Mouse (Mus musculus) CH12.LX (cell line): ENCODE data around the gene Macrod1. TPM values are rescaled to one million over a fixed set of nuclear protein-coding genes. Genes with fewer than 3 reads are reported as not detected.
A peak's percentile ranks its signal among the peaks of the same experiment; 100 is the strongest.

Experiments
- DNase-seq: peaks from one replicate; pipeline ENCODE4 v3.0.0-alpha.2; 2013; ENCODE audit errors: extremely low read depth
- H3K27ac ChIP-seq: 2 replicates; pipeline ENCODE4 v1.5.1; 2012; ENCODE audit warnings: low read depth, mild to moderate bottlenecking, control low read depth, moderate library complexity; ENCODE audit not compliant: insufficient read depth
- H3K27me3 ChIP-seq: replicated peaks from 2 replicates; pipeline ENCODE3; 2012; ENCODE audit warnings: inconsistent platforms
- H3K36me3 ChIP-seq, 2 experiments: replicated peaks in 1 of 2; 2 replicates each; pipeline versions ENCODE3 to v1.6.1; 2012; ENCODE audit warnings: inconsistent platforms in 1 of 2, low read length in 1 of 2, mild to moderate bottlenecking in 1 of 2, mixed read lengths in 1 of 2, moderate library complexity in 1 of 2; ENCODE audit not compliant: control insufficient read depth in 1 of 2, insufficient read depth in 1 of 2
- H3K4me1 ChIP-seq, 2 experiments: 2 replicates each; pipeline ENCODE4 v1.6.1; 2012; ENCODE audit warnings: inconsistent platforms in 1 of 2, moderate library complexity in 1 of 2; ENCODE audit not compliant: insufficient read depth in 2 of 2, control insufficient read depth in 1 of 2
- H3K4me2 ChIP-seq: 2 replicates; pipeline ENCODE4 v1.6.1; 2012; ENCODE audit warnings: low read depth, mild to moderate bottlenecking, control low read depth; ENCODE audit not compliant: poor library complexity, insufficient read depth, severe bottlenecking
- H3K4me3 ChIP-seq, 3 experiments: fragments of 150-350 bp in 1 of 3; sonication (generic) in 1 of 3; replicated peaks in 1 of 3; 2 replicates each; pipeline versions ENCODE3 to v1.5.1; 2011 to 2012; ENCODE audit warnings: low read depth in 2 of 3, low read length in 2 of 3, mild to moderate bottlenecking in 2 of 3, moderate library complexity in 2 of 3, control low read depth in 1 of 3, improper control_type of control experiment in 1 of 3, inconsistent platforms in 1 of 3, mixed read lengths in 1 of 3; ENCODE audit not compliant: poor library complexity in 1 of 3
- H3K79me2 ChIP-seq: replicated peaks from 2 replicates; pipeline ENCODE4 v1.6.1; 2012; ENCODE audit warnings: mild to moderate bottlenecking, moderate library complexity; ENCODE audit not compliant: control insufficient read depth, poor library complexity, insufficient read depth, severe bottlenecking; ENCODE audit errors: extremely low read depth
- H3K9ac ChIP-seq: 2 replicates; pipeline ENCODE4 v1.6.1; 2012; ENCODE audit warnings: low read depth, mild to moderate bottlenecking, control low read depth, moderate library complexity; ENCODE audit not compliant: insufficient read depth
- H3K9me3 ChIP-seq: replicated peaks from 2 replicates; pipeline ENCODE3; 2012; ENCODE audit warnings: low read length, inconsistent platforms, mixed read lengths
- CHD1 ChIP-seq: IDR thresholded peaks from 2 replicates; pipeline ENCODE4 v1.6.1; 2012; ENCODE audit warnings: low read depth, low read length, improper control_type of control experiment, inconsistent platforms
- CHD2 ChIP-seq: IDR thresholded peaks from 2 replicates; pipeline ENCODE4 v1.6.1; 2011; ENCODE audit warnings: low read length, improper control_type of control experiment
- ETS1 ChIP-seq: conservative IDR thresholded peaks from 2 replicates; pipeline ENCODE4 v1.6.1; 2012; ENCODE audit warnings: low read depth, mild to moderate bottlenecking, inconsistent platforms, low read length, improper control_type of control experiment, moderate library complexity
- HCFC1 ChIP-seq: IDR thresholded peaks from 2 replicates; pipeline ENCODE4 v1.6.1; 2012; ENCODE audit warnings: low read depth, mild to moderate bottlenecking, inconsistent platforms, low read length, improper control_type of control experiment
- IRF4 ChIP-seq: IDR thresholded peaks from 2 replicates; pipeline ENCODE4 v1.6.1; 2014; ENCODE audit warnings: low read depth, mild to moderate bottlenecking, inconsistent platforms, low read length, improper control_type of control experiment
- JUN ChIP-seq: IDR thresholded peaks from 2 replicates; pipeline ENCODE4 v1.6.1; 2011; ENCODE audit warnings: low read depth, mild to moderate bottlenecking, low read length, improper control_type of control experiment, moderate library complexity; ENCODE audit not compliant: insufficient read depth
- JUND ChIP-seq: conservative IDR thresholded peaks from 2 replicates; pipeline ENCODE4 v1.6.1; 2011; ENCODE audit warnings: low read depth, low read length, improper control_type of control experiment
- KAT2A ChIP-seq: IDR thresholded peaks from 2 replicates; pipeline ENCODE4 v1.6.1; 2012; ENCODE audit warnings: low read length, improper control_type of control experiment, inconsistent platforms; ENCODE audit not compliant: insufficient replicate concordance
- MYC ChIP-seq: IDR thresholded peaks from 2 replicates; pipeline ENCODE4 v1.6.1; 2011; ENCODE audit warnings: low read depth, mild to moderate bottlenecking, improper control_type of control experiment, low read length
- POLR2A ChIP-seq: IDR thresholded peaks from 2 replicates; pipeline ENCODE4 v1.6.1; 2011; ENCODE audit warnings: low read depth, mild to moderate bottlenecking, improper control_type of control experiment, low read length
- RCOR1 ChIP-seq: conservative IDR thresholded peaks from 2 replicates; pipeline ENCODE4 v1.6.1; 2012; ENCODE audit warnings: low read depth, mild to moderate bottlenecking, inconsistent platforms, low read length, improper control_type of control experiment
- TCF12 ChIP-seq: IDR thresholded peaks from 2 replicates; pipeline ENCODE4 v1.6.1; 2014; ENCODE audit warnings: low read depth, mild to moderate bottlenecking, inconsistent platforms, low read length, improper control_type of control experiment
- UBTF ChIP-seq: IDR thresholded peaks from 2 replicates; pipeline ENCODE4 v1.6.1; 2012; ENCODE audit warnings: low read depth, mild to moderate bottlenecking, inconsistent platforms, low read length, improper control_type of control experiment, moderate library complexity
- USF1 ChIP-seq: IDR thresholded peaks from 2 replicates; pipeline ENCODE4 v1.6.1; 2014; ENCODE audit warnings: low read depth, mild to moderate bottlenecking, inconsistent platforms, low read length, improper control_type of control experiment
- USF2 ChIP-seq: conservative IDR thresholded peaks from 2 replicates; pipeline ENCODE4 v1.6.1; 2011; ENCODE audit warnings: low read depth, low read length, improper control_type of control experiment
- ZC3H11A ChIP-seq: IDR thresholded peaks from 2 replicates; pipeline ENCODE4 v1.6.1; 2012; ENCODE audit warnings: low read depth, mild to moderate bottlenecking, inconsistent platforms, low read length, improper control_type of control experiment
- ZKSCAN1 ChIP-seq: IDR thresholded peaks from 2 replicates; pipeline ENCODE4 v1.6.1; 2012; ENCODE audit warnings: low read depth, inconsistent platforms, low read length, improper control_type of control experiment, borderline replicate concordance
- ZMIZ1 ChIP-seq: IDR thresholded peaks from 2 replicates; pipeline ENCODE4 v1.6.1; 2012; ENCODE audit warnings: low read depth, mild to moderate bottlenecking, inconsistent platforms, low read length, improper control_type of control experiment
- dilution Hi-C: fragments of 300-500 bp; cut with MboI; formaldehyde crosslinking; loops from 2 replicates; pipeline ENCODE4 v1.14.3; 2020; ENCODE audit warnings: low sequenced_read_pairs; ENCODE audit not compliant: extremely low pct_unique_long_range_greater_than_20kb, extremely low pct_ligation_motif_present
- in situ Hi-C: fragments of 300-500 bp; cut with MboI; formaldehyde crosslinking; loops from 3 replicates; pipeline ENCODE4 v1.14.3; 2019; ENCODE audit warnings: low sequenced_read_pairs, low pct_ligation_motif_present, low pct_unique_long_range_greater_than_20kb, mixed read lengths
- polyA plus RNA-seq: library from polyadenylated mRNA; unstranded; fragments of >175 nt; gene quantifications from 2 replicates; pipeline ENCODE4 v1.2.1, GENCODE M21; 2012; ENCODE audit warnings: low read depth; ENCODE audit not compliant: insufficient read length
- total RNA-seq, 2 experiments: library from RNA; depleted of rRNA; stranded (reverse); fragments of 300-350 nt in 1 of 2; fragments of >200 nt in 1 of 2; gene quantifications; 2 replicates each; pipeline ENCODE4 v1.2.3; 2012 to 2014

Macrod1 gene
- total and polyA plus RNA-seq, 3 experiments: 1.0 TPM; not detected in 2

DNA sequence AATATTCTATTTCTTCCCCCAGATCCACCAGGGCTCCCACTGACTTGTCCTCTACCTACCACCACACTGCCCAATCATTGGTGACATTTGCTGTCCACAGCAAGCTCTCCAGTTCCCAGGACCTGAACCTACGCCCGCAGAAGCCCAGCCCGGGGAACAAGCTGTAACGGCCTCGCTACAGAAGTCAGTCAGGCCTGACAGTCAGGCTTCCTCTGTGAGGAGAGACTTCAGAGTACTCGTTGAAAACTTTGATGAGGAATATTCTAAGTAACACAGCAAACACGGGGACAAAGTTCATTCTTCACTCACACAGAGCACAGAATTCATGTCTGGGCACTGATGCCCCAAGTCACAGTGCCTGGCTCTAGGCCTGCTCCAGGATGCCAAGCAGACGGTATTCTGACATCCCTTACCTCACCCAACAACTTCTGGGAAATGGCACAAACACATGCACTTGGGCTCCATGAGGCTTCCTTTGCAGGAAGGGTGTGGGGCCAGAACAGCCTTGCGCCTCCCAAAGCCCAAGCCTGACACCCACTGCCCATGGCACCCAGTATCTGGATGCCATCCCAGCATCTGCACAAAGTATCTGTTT, 168.6 kb downstream of the Macrod1 start:
- no peaks in the 10 kb centered on the region for H3K79me2 ChIP-seq
- in situ Hi-C loops (no loop called here), dilution Hi-C loops (no loop called here)
- no peaks in the 10 kb centered on the region for H3K9me3 ChIP-seq
- no peak overlapping the region for H3K4me2 ChIP-seq
- H3K36me3 ChIP-seq: peaks cover 37 to 59% of the 10 kb centered on the region in 2 experiments
- H3K4me1 ChIP-seq: peaks cover 0 to 28% of the 10 kb centered on the region in 2 experiments; a peak in 2 of 4 replicates
- H3K9ac ChIP-seq: no peak overlapping the region
- H3K27me3 ChIP-seq: no peaks in the 10 kb centered on the region
- no peak for DNase-seq
- TF ChIP-seq USF2 (no peak), KAT2A (no peak), POLR2A (no peak), HCFC1 (no peak), ZKSCAN1 (no peak), IRF4 (no peak), ETS1 (no peak), JUN (no peak)
- no peak overlapping the region for H3K27ac ChIP-seq
- H3K4me3 ChIP-seq: no peak overlapping the region

DNA sequence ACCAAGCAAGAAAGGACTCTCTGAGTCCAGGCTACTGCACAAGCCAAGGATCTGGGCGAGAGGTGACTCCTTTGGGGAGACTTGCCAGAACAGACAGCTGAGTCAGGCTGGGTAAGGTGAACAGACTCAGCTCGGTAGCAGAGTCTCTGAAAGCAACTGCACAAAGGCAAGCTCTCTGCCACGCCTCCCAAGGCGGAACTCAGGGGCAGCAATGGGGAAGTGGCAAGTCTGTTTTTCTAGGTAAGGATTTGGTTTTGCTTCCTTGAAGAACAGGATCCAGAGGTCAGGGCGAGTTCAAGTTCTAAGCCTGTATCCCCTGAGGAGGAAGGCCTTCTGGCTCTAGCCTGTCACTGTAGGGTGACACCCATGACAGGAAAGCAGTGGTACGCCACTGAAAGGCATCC, 169.9 kb downstream of the Macrod1 start:
- Histone ChIP-seq H3K27ac (no peak overlapping the region), H3K4me3 (no peak overlapping the region), H3K9ac (no peak overlapping the region), H3K36me3 (peaks cover 48 to 72% of the 10 kb centered on the region in 2 experiments), H3K4me2 (no peak overlapping the region), H3K9me3 (no peaks in the 10 kb centered on the region), H3K4me1 (peaks cover 0 to 28% of the 10 kb centered on the region in 2 experiments; a peak in 2 of 4 replicates), H3K79me2 (no peaks in the 10 kb centered on the region), H3K27me3 (no peaks in the 10 kb centered on the region)
- TF ChIP-seq UBTF (no peak), CHD1 (no peak), KAT2A (no peak), MYC (no peak), IRF4 (no peak), USF2 (no peak), CHD2 (no peak), TCF12 (no peak), ZMIZ1 (no peak), ZC3H11A (no peak), RCOR1 (no peak), JUND (no peak), ZKSCAN1 (no peak), POLR2A (no peak), USF1 (no peak)
- in situ Hi-C loops: no loop called here
- DNase-seq: peak; percentile 44
- dilution Hi-C loops: no loop called here
